Mouse (Mus musculus) forebrain, postnatal 0 days (tissue): ENCODE data around the gene Oosp2. TPM values are rescaled to one million over a fixed set of nuclear protein-coding genes. Genes with fewer than 3 reads are reported as not detected.

Experiments
- ATAC-seq: fragments of 200-750 bp; cut with Nextera tagmentation; 2 replicates; pipeline ENCODE4 v1.8.0; 2017; ENCODE audit warnings: mild to moderate bottlenecking, moderate library complexity
- DNase-seq: peaks from one replicate; pipeline ENCODE4 v3.0.0-alpha.2; 2015
- H3K27ac ChIP-seq: fragments of 300-500 bp; sonication (generic); 2 replicates; pipeline ENCODE4 v1.5.1; 2014; ENCODE audit warnings: low read depth, mild to moderate bottlenecking, antibody characterized with exemption, low read length, moderate library complexity, mixed read lengths
- H3K27me3 ChIP-seq: fragments of 300-500 bp; sonication (generic); 2 replicates; pipeline ENCODE4 v1.6.1; 2014; ENCODE audit warnings: mild to moderate bottlenecking, low read length, mixed read lengths; ENCODE audit not compliant: insufficient read depth
- H3K36me3 ChIP-seq: fragments of 300-500 bp; sonication (generic); 2 replicates; pipeline ENCODE4 v1.6.1; 2014; ENCODE audit warnings: mild to moderate bottlenecking, moderate library complexity; ENCODE audit not compliant: insufficient read depth
- H3K4me1 ChIP-seq: fragments of 300-500 bp; sonication (generic); 2 replicates; pipeline ENCODE4 v1.6.1; 2014; ENCODE audit warnings: antibody characterized with exemption; ENCODE audit not compliant: insufficient read depth
- H3K4me2 ChIP-seq: fragments of 300-500 bp; sonication (generic); 2 replicates; pipeline ENCODE4 v1.6.1; 2014; ENCODE audit warnings: low read depth, mild to moderate bottlenecking, moderate library complexity
- H3K4me3 ChIP-seq: fragments of 300-500 bp; sonication (generic); 2 replicates; pipeline ENCODE4 v1.5.1; 2014; ENCODE audit warnings: low read depth, low read length, mixed read lengths
- H3K9ac ChIP-seq: fragments of 300-500 bp; sonication (generic); 2 replicates; pipeline ENCODE4 v1.6.1; 2014; ENCODE audit warnings: mild to moderate bottlenecking
- H3K9me3 ChIP-seq: fragments of 300-500 bp; sonication (generic); 2 replicates; pipeline ENCODE4 v1.6.1; 2016; ENCODE audit warnings: low read length
- CTCF ChIP-seq: sonication (generic); IDR thresholded peaks from 2 replicates; pipeline ENCODE4 v1.5.1; 2016; ENCODE audit warnings: antibody characterized with exemption, control low read depth, low read depth
- WGBS: fragments of 180-500 bp; shearing (Covaris S2); extraction: QIAGEN DNeasy Blood & Tissue Kit; methylation state at CpG from one replicate; pipeline ENCODE4 v1.1.7; 2014; 5-methylcytosine and 5-hydroxymethylcytosine counted together
- polyA plus RNA-seq: library from polyadenylated mRNA; unstranded; fragments of >200 nt; fragmentation: Nextera tagmentation; extraction: Ambion mirVana; gene quantifications from 2 replicates; pipeline ENCODE4 v1.2.1, GENCODE M21; 2015
- total RNA-seq: library from RNA; depleted of rRNA; stranded (reverse); fragments of >200 nt; gene quantifications from 2 replicates; pipeline ENCODE4 v1.2.3, GENCODE M21; 2014

Gene Oosp2
- total and polyA plus RNA-seq, 2 experiments from 2014 or later = not detected

GRCm38 (mm10) chr19:11649564-11649963 is 10.8 kb downstream of the Oosp2 start:
- H3K27me3 ChIP-seq = no peaks in the 10 kb centered on the region
- 0 out of 2 replicates have a peak, but pooled peaks have one; percentile 18 for ATAC-seq
- H3K27ac ChIP-seq = no peak overlapping the region
- TF ChIP-seq CTCF = no peak
- 87% methylated on average over 4 of the region's 4 CpGs for WGBS
- no peak overlapping the region for H3K9ac ChIP-seq
- H3K4me2 ChIP-seq = no peak overlapping the region
- no peak for DNase-seq
- no peaks in the 10 kb centered on the region for H3K36me3 ChIP-seq
- H3K4me1 ChIP-seq = no peaks in the 10 kb centered on the region
- H3K9me3 ChIP-seq = no peaks in the 10 kb centered on the region
- H3K4me3 ChIP-seq = no peak overlapping the region

GRCm38 (mm10) chr19:11646166-11646565 is 14.2 kb downstream of the Oosp2 start:
- DNase-seq (no peak), ATAC-seq (no peak)
- H3K27me3 ChIP-seq = no peaks in the 10 kb centered on the region
- TF ChIP-seq CTCF = no peak
- 85% methylated on average over 3 of the region's 3 CpGs for WGBS
- H3K4me3 ChIP-seq = no peak overlapping the region
- H3K9ac ChIP-seq = no peak overlapping the region
- H3K36me3 ChIP-seq = no peaks in the 10 kb centered on the region
- H3K4me1 ChIP-seq = no peaks in the 10 kb centered on the region
- H3K4me2 ChIP-seq = no peak overlapping the region
- no peaks in the 10 kb centered on the region for H3K9me3 ChIP-seq
- no peak overlapping the region for H3K27ac ChIP-seq

GRCm38 (mm10) chr19:11640732-11641131 is 19.6 kb downstream of the Oosp2 start, which contains the start of gene Ms4a3:
TSS of gene Ms4a3 (minus strand) at chr19:11640851.
- H3K9ac ChIP-seq = no peak within 1 kb of the TSS
- no peak for ATAC-seq
- 77% methylated on average over 1 of the region's 1 CpGs for WGBS
- H3K4me3 ChIP-seq = no peak within 1 kb of the TSS
- no peak for TF ChIP-seq CTCF
- no peaks in the 10 kb centered on the region for H3K9me3 ChIP-seq
- no peak for DNase-seq
- H3K4me1 ChIP-seq = no peaks in the 10 kb centered on the region
- H3K4me2 ChIP-seq = no peak within 1 kb of the TSS
- H3K27ac ChIP-seq = no peak within 1 kb of the TSS
- H3K27me3 ChIP-seq = no peaks in the 10 kb centered on the region
- H3K36me3 ChIP-seq = no peaks in the 10 kb centered on the region

GRCm38 (mm10) chr19:11639038-11639437 is 21.3 kb downstream of the Oosp2 start:
- DNase-seq (no peak), ATAC-seq (no peak)
- Histone ChIP-seq H3K36me3 (no peaks in the 10 kb centered on the region), H3K4me1 (no peaks in the 10 kb centered on the region), H3K27me3 (no peaks in the 10 kb centered on the region), H3K4me3 (no peak overlapping the region), H3K4me2 (no peak overlapping the region), H3K9ac (no peak overlapping the region), H3K9me3 (no peaks in the 10 kb centered on the region), H3K27ac (no peak overlapping the region)
- WGBS = 81% methylated on average over 4 of the region's 4 CpGs
- no peak for TF ChIP-seq CTCF

- no peaks in the 10 kb centered on the region for H3K4me1 ChIP-seq
- WGBS = 78% methylated on average over 5 of the region's 5 CpGs
Observed at GRCm38 (mm10) chr19:11635572-11635971, 24.8 kb downstream of the Oosp2 start.

GRCm38 (mm10) chr19:11634330-11634729 is 26.0 kb downstream of the Oosp2 start:
- H3K4me3 ChIP-seq = no peak overlapping the region
- WGBS = 76% methylated on average over 2 of the region's 2 CpGs
- H3K27ac ChIP-seq = no peak overlapping the region
- no peaks in the 10 kb centered on the region for H3K9me3 ChIP-seq
- no peak for TF ChIP-seq CTCF
- H3K4me2 ChIP-seq = no peak overlapping the region
- DNase-seq = no peak
- H3K27me3 ChIP-seq = no peaks in the 10 kb centered on the region
- no peaks in the 10 kb centered on the region for H3K36me3 ChIP-seq
- no peaks in the 10 kb centered on the region for H3K4me1 ChIP-seq
- H3K9ac ChIP-seq = no peak overlapping the region
- ATAC-seq = no peak

More at GRCm38 (mm10) chr19:11635572-11635971, 24.8 kb downstream of the Oosp2 start:
- ATAC-seq (no peak), DNase-seq (no peak)
- Histone ChIP-seq H3K27ac (no peak overlapping the region), H3K9me3 (no peaks in the 10 kb centered on the region), H3K4me2 (no peak overlapping the region), H3K27me3 (no peaks in the 10 kb centered on the region), H3K9ac (no peak overlapping the region), H3K36me3 (no peaks in the 10 kb centered on the region), H3K4me3 (no peak overlapping the region)
- TF ChIP-seq CTCF = no peak

GRCm38 (mm10) chr19:11633732-11634131 is 26.6 kb downstream of the Oosp2 start:
- H3K4me1 ChIP-seq = no peaks in the 10 kb centered on the region
- no peaks in the 10 kb centered on the region for H3K9me3 ChIP-seq
- H3K9ac ChIP-seq = no peak overlapping the region
- ATAC-seq (no peak), DNase-seq (no peak)
- H3K36me3 ChIP-seq = no peaks in the 10 kb centered on the region
- H3K4me2 ChIP-seq = no peak overlapping the region
- WGBS = 86% methylated on average over 1 of the region's 1 CpGs
- no peaks in the 10 kb centered on the region for H3K27me3 ChIP-seq
- H3K4me3 ChIP-seq = no peak overlapping the region
- TF ChIP-seq CTCF = no peak
- no peak overlapping the region for H3K27ac ChIP-seq
